Mouse (Mus musculus): Measurements from ENCODE around the gene Dapk2. TPM values are rescaled to one million over a fixed set of nuclear protein-coding genes. Genes with fewer than 3 reads are reported as not detected.
A peak's percentile ranks its signal among the peaks of the same experiment; 100 is the strongest.

Dapk2 gene
- polyA plus RNA-seq, 1 experiment from 2014 or later = 6.7 TPM

GRCm38 (mm10) chr9:66268804-66269203 is 110.8 kb downstream of the Dapk2 start:
- Histone ChIP-seq H3K27ac (no peak overlapping the region), H3K4me2 (no peak overlapping the region), H3K9me3 (no peaks in the 10 kb centered on the region), H3K27me3 (no peaks in the 10 kb centered on the region), H3K36me3 (no peaks in the 10 kb centered on the region), H3K9ac (no peak overlapping the region), H3K4me3 (no peak overlapping the region), H3K4me1 (no peaks in the 10 kb centered on the region)
- 75% methylated on average over 4 of the region's 4 CpGs for WGBS
- ATAC-seq (ENCODE audit: insufficient number of reproducible peaks, insufficient read depth, low FRiP score, low TSS enrichment, low read depth) = no peak

- H3K9me3 ChIP-seq = no peaks in the 10 kb centered on the region
- H3K4me3 ChIP-seq = no peak overlapping the region
- no peaks in the 10 kb centered on the region for H3K36me3 ChIP-seq
- no peak overlapping the region for H3K27ac ChIP-seq
- peaks cover 6% of the 10 kb centered on the region for H3K4me1 ChIP-seq
- no peaks in the 10 kb centered on the region; the same call in 1 of the 2 replicates for H3K27me3 ChIP-seq
- WGBS = 72% methylated on average over 4 of the region's 4 CpGs
- H3K9ac ChIP-seq = no peak overlapping the region
- no peak overlapping the region for H3K4me2 ChIP-seq
- no peak for ATAC-seq (ENCODE audit: insufficient number of reproducible peaks, insufficient read depth, low FRiP score, low TSS enrichment, low read depth)
Measured at GRCm38 (mm10) chr9:66270038-66270437, 112.0 kb downstream of the Dapk2 start.

GRCm38 (mm10) chr9:66271726-66272125 is 113.7 kb downstream of the Dapk2 start:
- Histone ChIP-seq H3K4me1 (peaks cover 14% of the 10 kb centered on the region), H3K36me3 (no peaks in the 10 kb centered on the region), H3K4me3 (no peak overlapping the region), H3K27me3 (no peaks in the 10 kb centered on the region; the same call in 1 of the 2 replicates), H3K9ac (no peak overlapping the region), H3K27ac (no peak overlapping the region), H3K9me3 (no peaks in the 10 kb centered on the region), H3K4me2 (no peak overlapping the region)
- no peak for ATAC-seq (ENCODE audit: insufficient number of reproducible peaks, insufficient read depth, low FRiP score, low TSS enrichment, low read depth)
- WGBS = 26% methylated on average over 5 of the region's 5 CpGs

GRCm38 (mm10) chr9:66273632-66274031 is 115.6 kb downstream of the Dapk2 start:
- no peaks in the 10 kb centered on the region for H3K9me3 ChIP-seq
- no peaks in the 10 kb centered on the region for H3K36me3 ChIP-seq
- no peak overlapping the region for H3K27ac ChIP-seq
- peaks cover 19% of the 10 kb centered on the region for H3K4me1 ChIP-seq
- 88% methylated on average over 1 of the region's 1 CpGs for WGBS
- no peak overlapping the region for H3K4me2 ChIP-seq
- no peaks in the 10 kb centered on the region; the same call in 1 of the 2 replicates for H3K27me3 ChIP-seq
- H3K9ac ChIP-seq = no peak overlapping the region
- no peak for ATAC-seq (ENCODE audit: insufficient number of reproducible peaks, insufficient read depth, low FRiP score, low TSS enrichment, low read depth)
- no peak overlapping the region for H3K4me3 ChIP-seq

- H3K4me1 ChIP-seq = peaks cover 19% of the 10 kb centered on the region
- H3K9me3 ChIP-seq = no peaks in the 10 kb centered on the region
- ATAC-seq (ENCODE audit: insufficient number of reproducible peaks, insufficient read depth, low FRiP score, low TSS enrichment, low read depth) = no peak
- 42% methylated on average over 3 of the region's 3 CpGs for WGBS
- no peaks in the 10 kb centered on the region for H3K36me3 ChIP-seq
- H3K27me3 ChIP-seq = no peaks in the 10 kb centered on the region; the same call in 1 of the 2 replicates
- no peak overlapping the region for H3K9ac ChIP-seq
- H3K4me2 ChIP-seq = peak overlapping the region; percentile 56; the same call in 1 of the 2 replicates
- no peak overlapping the region for H3K4me3 ChIP-seq
- H3K27ac ChIP-seq = no peak overlapping the region
Measured at GRCm38 (mm10) chr9:66274657-66275056, 116.6 kb downstream of the Dapk2 start.

GRCm38 (mm10) chr9:66275267-66275991 is 117.4 kb downstream of the Dapk2 start:
- Histone ChIP-seq H3K4me3 (peak overlapping the region; percentile 21), H3K27ac (no peak overlapping the region), H3K4me1 (peaks cover 19% of the 10 kb centered on the region), H3K9me3 (no peaks in the 10 kb centered on the region), H3K9ac (no peak overlapping the region; the same call in 1 of the 2 replicates), H3K27me3 (no peaks in the 10 kb centered on the region; the same call in 1 of the 2 replicates), H3K36me3 (no peaks in the 10 kb centered on the region), H3K4me2 (peak overlapping the region; percentile 56)
- ATAC-seq (ENCODE audit: insufficient number of reproducible peaks, insufficient read depth, low FRiP score, low TSS enrichment, low read depth) = no peak
- WGBS = 5% methylated on average over 15 of the region's 15 CpGs

GRCm38 (mm10) chr9:66276062-66276461 is 118.0 kb downstream of the Dapk2 start:
- H3K9me3 ChIP-seq = no peaks in the 10 kb centered on the region
- no peaks in the 10 kb centered on the region; the same call in 1 of the 2 replicates for H3K27me3 ChIP-seq
- H3K27ac ChIP-seq = no peak overlapping the region
- H3K4me2 ChIP-seq = no peak overlapping the region; the same call in 1 of the 2 replicates
- peaks cover 19% of the 10 kb centered on the region for H3K4me1 ChIP-seq
- WGBS = 30% methylated on average over 4 of the region's 4 CpGs
- H3K9ac ChIP-seq = no peak overlapping the region
- ATAC-seq (ENCODE audit: insufficient number of reproducible peaks, insufficient read depth, low FRiP score, low TSS enrichment, low read depth) = no peak
- H3K36me3 ChIP-seq = no peaks in the 10 kb centered on the region
- no peak overlapping the region for H3K4me3 ChIP-seq

GRCm38 (mm10) chr9:66276697-66277385 is 118.8 kb downstream of the Dapk2 start:
- no peak for ATAC-seq (ENCODE audit: insufficient number of reproducible peaks, insufficient read depth, low FRiP score, low TSS enrichment, low read depth)
- no peak overlapping the region for H3K4me3 ChIP-seq
- peaks cover 19% of the 10 kb centered on the region for H3K4me1 ChIP-seq
- no peak overlapping the region for H3K4me2 ChIP-seq
- no peaks in the 10 kb centered on the region; the same call in 1 of the 2 replicates for H3K27me3 ChIP-seq
- H3K9ac ChIP-seq = 0 out of 2 replicates have a peak overlapping the region, but pooled peaks have one; percentile 21
- no peaks in the 10 kb centered on the region for H3K9me3 ChIP-seq
- 17% methylated on average over 14 of the region's 14 CpGs for WGBS
- no peak overlapping the region for H3K27ac ChIP-seq
- H3K36me3 ChIP-seq = no peaks in the 10 kb centered on the region

DNA sequence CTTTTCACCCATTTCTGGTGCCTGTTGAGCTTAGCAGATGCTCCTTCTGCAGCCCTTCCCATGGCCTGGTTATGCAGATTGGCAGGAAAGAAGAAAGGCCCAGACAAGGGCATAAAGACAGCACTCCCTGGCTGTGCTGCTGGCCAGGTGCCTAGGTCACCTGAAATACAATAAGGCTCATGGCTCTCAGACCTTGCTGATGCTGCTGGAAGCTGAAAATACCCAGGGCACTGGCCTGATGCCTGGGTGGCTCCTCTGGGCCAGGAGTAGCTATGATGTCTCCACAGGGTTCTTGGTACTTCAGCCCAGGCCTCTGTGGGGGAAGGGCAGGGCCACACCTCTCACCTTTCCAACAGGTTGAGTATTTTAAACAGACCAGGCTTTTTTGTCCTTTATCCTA is 121.6 kb downstream of the Dapk2 start:
- no peaks in the 10 kb centered on the region for H3K9me3 ChIP-seq
- H3K4me1 ChIP-seq = peaks cover 16% of the 10 kb centered on the region
- H3K9ac ChIP-seq = no peak overlapping the region
- no peaks in the 10 kb centered on the region for H3K36me3 ChIP-seq
- H3K27me3 ChIP-seq = no peaks in the 10 kb centered on the region
- H3K4me2 ChIP-seq = no peak overlapping the region
- no peak for ATAC-seq (ENCODE audit: insufficient number of reproducible peaks, insufficient read depth, low FRiP score, low TSS enrichment, low read depth)
- H3K4me3 ChIP-seq = no peak overlapping the region
- H3K27ac ChIP-seq = no peak overlapping the region

DNA sequence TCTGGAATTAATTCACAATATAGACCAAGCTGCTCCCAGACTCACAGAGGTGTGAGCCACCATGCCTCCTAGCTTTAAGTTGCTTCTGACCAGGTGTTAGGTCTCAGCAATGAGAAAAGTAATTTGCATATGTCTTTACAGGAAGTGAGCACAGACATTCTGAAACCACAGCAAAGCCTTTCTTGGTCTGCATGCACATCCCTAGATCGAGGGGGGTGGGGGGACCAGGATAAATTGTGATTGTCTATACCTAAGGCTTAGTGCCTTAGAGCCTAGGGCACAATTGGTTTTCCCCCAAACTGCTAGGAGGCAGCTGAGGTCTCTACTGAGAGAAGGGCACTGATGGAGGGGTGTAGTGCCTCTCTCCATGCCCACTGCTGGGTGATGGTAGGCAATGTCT is 122.5 kb downstream of the Dapk2 start:
- no peaks in the 10 kb centered on the region for H3K9me3 ChIP-seq
- no peak for ATAC-seq (ENCODE audit: insufficient number of reproducible peaks, insufficient read depth, low FRiP score, low TSS enrichment, low read depth)
- peaks cover 8% of the 10 kb centered on the region for H3K4me1 ChIP-seq
- H3K4me2 ChIP-seq = no peak overlapping the region
- H3K4me3 ChIP-seq = no peak overlapping the region
- no peaks in the 10 kb centered on the region for H3K36me3 ChIP-seq
- H3K27ac ChIP-seq = no peak overlapping the region
- WGBS = 64% methylated on average over 1 of the region's 1 CpGs
- H3K27me3 ChIP-seq = no peaks in the 10 kb centered on the region
- no peak overlapping the region for H3K9ac ChIP-seq

GRCm38 (mm10) chr9:66281501-66281951 is 123.5 kb downstream of the Dapk2 start:
- no peak overlapping the region for H3K4me3 ChIP-seq
- no peak overlapping the region for H3K4me2 ChIP-seq
- no peaks in the 10 kb centered on the region for H3K36me3 ChIP-seq
- ATAC-seq (ENCODE audit: insufficient number of reproducible peaks, insufficient read depth, low FRiP score, low TSS enrichment, low read depth) = no peak
- peaks cover 8% of the 10 kb centered on the region for H3K4me1 ChIP-seq
- no peak overlapping the region for H3K27ac ChIP-seq
- H3K27me3 ChIP-seq = no peaks in the 10 kb centered on the region
- no peaks in the 10 kb centered on the region for H3K9me3 ChIP-seq
- 62% methylated on average over 9 of the region's 9 CpGs for WGBS
- no peak overlapping the region for H3K9ac ChIP-seq

GRCm38 (mm10) chr9:66282582-66282981 is 124.6 kb downstream of the Dapk2 start:
- no peak overlapping the region for H3K27ac ChIP-seq
- no peak overlapping the region for H3K4me3 ChIP-seq
- no peaks in the 10 kb centered on the region for H3K9me3 ChIP-seq
- no peak overlapping the region for H3K9ac ChIP-seq
- no peak for ATAC-seq (ENCODE audit: insufficient number of reproducible peaks, insufficient read depth, low FRiP score, low TSS enrichment, low read depth)
- no peak overlapping the region for H3K4me2 ChIP-seq
- H3K36me3 ChIP-seq = no peaks in the 10 kb centered on the region
- H3K4me1 ChIP-seq = peaks cover 3% of the 10 kb centered on the region; the same call in 1 of the 2 replicates
- no peaks in the 10 kb centered on the region for H3K27me3 ChIP-seq
- WGBS = 100% methylated on average over 1 of the region's 1 CpGs

Data from embryonic facial prominence, embryonic 13.5 days (tissue).